Mouse (Mus musculus) stomach, embryonic 14.5 days (tissue): ENCODE measurements at regions not wholly inside any gene's neighbourhood (a gene's known extent, or its start where the extent isn't known, plus 50 kb on each side); places are given as distances from the start of the nearest gene placed in this dataset.

ENCODE experiments used
- ATAC-seq: fragments of 200-750 bp; cut with Nextera tagmentation; 2 replicates; pipeline ENCODE4 v1.8.0; 2017; ENCODE audit warnings: low read depth, moderate TSS enrichment; ENCODE audit not compliant: insufficient number of reproducible peaks, insufficient read depth, low FRiP score
- H3K27ac ChIP-seq: fragments of 300-500 bp; sonication (generic); 2 replicates; pipeline ENCODE4 v1.5.1; 2014; ENCODE audit warnings: mild to moderate bottlenecking, low read length, moderate library complexity, mixed read lengths
- H3K27me3 ChIP-seq: fragments of 300-500 bp; sonication (generic); 2 replicates; pipeline ENCODE4 v1.6.1; 2014; ENCODE audit warnings: low read length, control low read depth, mixed read lengths; ENCODE audit not compliant: control insufficient read depth, insufficient read depth
- H3K36me3 ChIP-seq: fragments of 300-500 bp; sonication (generic); 2 replicates; pipeline ENCODE4 v1.6.1; 2014; ENCODE audit warnings: mild to moderate bottlenecking, control low read depth, low read length, moderate library complexity, mixed read lengths; ENCODE audit not compliant: control insufficient read depth, insufficient read depth
- H3K4me1 ChIP-seq: fragments of 300-500 bp; sonication (generic); 2 replicates; pipeline ENCODE4 v1.6.1; 2014; ENCODE audit warnings: low read length, control low read depth, mixed read lengths; ENCODE audit not compliant: control insufficient read depth, insufficient read depth
- H3K4me2 ChIP-seq: fragments of 300-500 bp; sonication (generic); replicated peaks from 2 replicates; pipeline ENCODE4 v1.6.1; 2014; ENCODE audit warnings: low read depth, low read length, control low read depth
- H3K4me3 ChIP-seq: fragments of 300-500 bp; sonication (generic); 2 replicates; pipeline ENCODE4 v1.5.1; 2014; ENCODE audit warnings: low read depth, low read length, control low read depth
- H3K9ac ChIP-seq: fragments of 300-500 bp; sonication (generic); replicated peaks from 2 replicates; pipeline ENCODE4 v1.6.1; 2014; ENCODE audit warnings: low read depth, mild to moderate bottlenecking, control low read depth, low read length, moderate library complexity, mixed read lengths
- H3K9me3 ChIP-seq: fragments of 300-500 bp; sonication (generic); 2 replicates; pipeline ENCODE4 v1.6.1; 2016; ENCODE audit warnings: low read depth, low read length, control low read depth; ENCODE audit not compliant: control insufficient read depth
- WGBS: fragments of 180-500 bp; shearing (Covaris S2); extraction: QIAGEN DNeasy Blood & Tissue Kit; methylation state at CpG from one replicate; pipeline ENCODE4 v1.1.7; 2014; 5-methylcytosine and 5-hydroxymethylcytosine counted together

- WGBS: 53% methylated on average over 2 of the region's 2 CpGs
- no peak; the same call in 1 of the 2 replicates for ATAC-seq
- no peak overlapping the region for H3K4me2 ChIP-seq
- no peak overlapping the region for H3K9ac ChIP-seq
- H3K36me3 ChIP-seq: no peaks in the 10 kb centered on the region
- no peaks in the 10 kb centered on the region for H3K27me3 ChIP-seq
- no peak overlapping the region for H3K4me3 ChIP-seq
- H3K9me3 ChIP-seq: no peaks in the 10 kb centered on the region
- H3K4me1 ChIP-seq: no peaks in the 10 kb centered on the region
- no peak overlapping the region for H3K27ac ChIP-seq
These were observed 187.4 kb upstream of the Wdfy3 start for GRCm38 (mm10) chr5:102257104-102257503.

GRCm38 (mm10) chr5:102261621-102262020 is 191.9 kb upstream of the Wdfy3 start:
- Histone ChIP-seq H3K27me3 (no peaks in the 10 kb centered on the region), H3K9me3 (no peaks in the 10 kb centered on the region), H3K4me1 (no peaks in the 10 kb centered on the region), H3K4me3 (no peak overlapping the region), H3K36me3 (no peaks in the 10 kb centered on the region), H3K4me2 (no peak overlapping the region), H3K9ac (no peak overlapping the region), H3K27ac (no peak overlapping the region)
- no peak for ATAC-seq
- WGBS: 62% methylated on average over 5 of the region's 5 CpGs

- Histone ChIP-seq H3K9ac (no peak overlapping the region), H3K27me3 (no peaks in the 10 kb centered on the region), H3K4me1 (no peaks in the 10 kb centered on the region), H3K9me3 (no peaks in the 10 kb centered on the region), H3K27ac (no peak overlapping the region), H3K4me2 (no peak overlapping the region), H3K36me3 (no peaks in the 10 kb centered on the region), H3K4me3 (no peak overlapping the region)
- WGBS: 62% methylated on average over 11 of the region's 11 CpGs
- ATAC-seq: no peak
These were observed 196.7 kb upstream of the Wdfy3 start for GRCm38 (mm10) chr5:102266451-102266850.

- 72% methylated on average over 3 of the region's 3 CpGs for WGBS
- ATAC-seq: no peak
- no peaks in the 10 kb centered on the region for H3K27me3 ChIP-seq
- H3K4me3 ChIP-seq: no peak overlapping the region
- H3K9me3 ChIP-seq: no peaks in the 10 kb centered on the region
- H3K4me2 ChIP-seq: no peak overlapping the region
- no peaks in the 10 kb centered on the region for H3K36me3 ChIP-seq
- H3K4me1 ChIP-seq: no peaks in the 10 kb centered on the region
- H3K9ac ChIP-seq: no peak overlapping the region
- no peak overlapping the region for H3K27ac ChIP-seq
These were observed 197.4 kb upstream of the Wdfy3 start for GRCm38 (mm10) chr5:102267150-102267549.

GRCm38 (mm10) chr5:102269204-102269603 is 199.5 kb upstream of the Wdfy3 start:
- Histone ChIP-seq H3K4me3 (no peak overlapping the region), H3K36me3 (no peaks in the 10 kb centered on the region), H3K4me1 (no peaks in the 10 kb centered on the region), H3K27me3 (no peaks in the 10 kb centered on the region), H3K9ac (no peak overlapping the region), H3K9me3 (no peaks in the 10 kb centered on the region), H3K27ac (no peak overlapping the region), H3K4me2 (no peak overlapping the region)
- 89% methylated on average over 9 of the region's 9 CpGs for WGBS
- no peak for ATAC-seq

GRCm38 (mm10) chr5:102275621-102276020 is 205.6 kb upstream of the Arhgap24 start:
- ATAC-seq: no peak
- no peaks in the 10 kb centered on the region for H3K27me3 ChIP-seq
- H3K27ac ChIP-seq: no peak overlapping the region
- 91% methylated on average over 3 of the region's 3 CpGs for WGBS
- H3K4me2 ChIP-seq: no peak overlapping the region
- H3K9me3 ChIP-seq: no peaks in the 10 kb centered on the region
- no peak overlapping the region for H3K9ac ChIP-seq
- no peaks in the 10 kb centered on the region for H3K4me1 ChIP-seq
- no peaks in the 10 kb centered on the region for H3K36me3 ChIP-seq
- H3K4me3 ChIP-seq: no peak overlapping the region

GRCm38 (mm10) chr5:102287131-102287530 is 194.1 kb upstream of the Arhgap24 start:
- Histone ChIP-seq H3K27me3 (no peaks in the 10 kb centered on the region), H3K9ac (no peak overlapping the region), H3K9me3 (no peaks in the 10 kb centered on the region), H3K4me2 (no peak overlapping the region), H3K4me3 (no peak overlapping the region), H3K36me3 (no peaks in the 10 kb centered on the region), H3K4me1 (no peaks in the 10 kb centered on the region), H3K27ac (no peak overlapping the region)
- no peak for ATAC-seq
- 57% methylated on average over 4 of the region's 4 CpGs for WGBS

GRCm38 (mm10) chr5:102290866-102291265 is 190.3 kb upstream of the Arhgap24 start:
- no peak for ATAC-seq
- 76% methylated on average over 7 of the region's 7 CpGs for WGBS

GRCm38 (mm10) chr5:102295564-102295963 is 185.6 kb upstream of the Arhgap24 start:
- no peak for ATAC-seq

More at GRCm38 (mm10) chr5:102290866-102291265, 190.3 kb upstream of the Arhgap24 start:
- H3K4me1 ChIP-seq: no peaks in the 10 kb centered on the region
- H3K27me3 ChIP-seq: no peaks in the 10 kb centered on the region
- no peaks in the 10 kb centered on the region for H3K9me3 ChIP-seq
- no peak overlapping the region for H3K4me3 ChIP-seq
- H3K36me3 ChIP-seq: no peaks in the 10 kb centered on the region
- H3K27ac ChIP-seq: no peak overlapping the region
- H3K9ac ChIP-seq: no peak overlapping the region
- H3K4me2 ChIP-seq: no peak overlapping the region

More at GRCm38 (mm10) chr5:102295564-102295963, 185.6 kb upstream of the Arhgap24 start:
- Histone ChIP-seq H3K27me3 (no peaks in the 10 kb centered on the region), H3K4me2 (no peak overlapping the region), H3K9ac (no peak overlapping the region), H3K36me3 (no peaks in the 10 kb centered on the region), H3K4me1 (no peaks in the 10 kb centered on the region), H3K4me3 (no peak overlapping the region), H3K9me3 (no peaks in the 10 kb centered on the region), H3K27ac (no peak overlapping the region)
- WGBS: 85% methylated on average over 5 of the region's 5 CpGs
